Mouse (Mus musculus): ENCODE data around the gene Bmp2k. TPM values are rescaled to one million over a fixed set of nuclear protein-coding genes. Genes with fewer than 3 reads are reported as not detected.

Gene Bmp2k
- polyA plus RNA-seq, 1 experiment: 11.6 TPM

DNA sequence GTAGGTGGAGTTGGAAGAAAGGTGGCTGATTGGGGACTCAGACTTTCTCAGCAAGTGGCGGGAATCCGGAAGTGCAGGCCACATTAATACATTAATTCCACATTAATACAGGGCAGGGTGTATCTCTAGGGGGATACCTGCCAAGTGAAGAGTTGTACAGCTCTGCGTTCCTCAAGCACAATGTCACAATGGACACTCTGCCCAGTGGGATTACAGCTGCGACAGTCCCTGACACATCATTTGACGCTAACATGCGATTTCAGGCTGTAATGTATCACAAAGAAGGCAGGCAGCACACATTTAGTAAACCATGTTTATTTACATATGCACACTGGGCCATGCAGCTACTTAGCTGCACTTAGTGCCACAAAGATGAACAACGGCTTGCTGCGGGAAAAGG, 95.5 kb downstream of the Bmp2k start:
- WGBS: 57% methylated on average over 8 of the region's 8 CpGs
- TF ChIP-seq CTCF (IDR thresholded peaks at IDR 0.05; ENCODE audit: insufficient read depth, low read length): no peak
- TF ChIP-seq POLR2A (IDR thresholded peaks at IDR 0.05; ENCODE audit: borderline replicate concordance, extremely low read depth, low read depth, low read length): no peak
- Histone ChIP-seq H3K4me3 (replicated peaks; ENCODE audit: extremely low read depth, low read depth, low read length) (no peak overlapping the region), H3K4me1 (ENCODE audit: control insufficient read depth, insufficient read depth, low read length) (peaks cover 3% of the 10 kb centered on the region; the same call in 1 of the 2 replicates)
- DNase-seq: no peak

- H3K4me3 ChIP-seq (replicated peaks; ENCODE audit: extremely low read depth, low read depth, low read length): no peak overlapping the region
- DNase-seq: no peak
- 53% methylated on average over 12 of the region's 13 CpGs for WGBS
- H3K4me1 ChIP-seq (ENCODE audit: control insufficient read depth, insufficient read depth, low read length): no peaks in the 10 kb centered on the region; the same call in 1 of the 2 replicates
- TF ChIP-seq POLR2A (IDR thresholded peaks at IDR 0.05; ENCODE audit: borderline replicate concordance, extremely low read depth, low read depth, low read length): no peak
- TF ChIP-seq CTCF (IDR thresholded peaks at IDR 0.05; ENCODE audit: insufficient read depth, low read length): no peak
Measured at GRCm38 (mm10) chr5:97095335-97095734, 97.8 kb downstream of the Bmp2k start.

DNA sequence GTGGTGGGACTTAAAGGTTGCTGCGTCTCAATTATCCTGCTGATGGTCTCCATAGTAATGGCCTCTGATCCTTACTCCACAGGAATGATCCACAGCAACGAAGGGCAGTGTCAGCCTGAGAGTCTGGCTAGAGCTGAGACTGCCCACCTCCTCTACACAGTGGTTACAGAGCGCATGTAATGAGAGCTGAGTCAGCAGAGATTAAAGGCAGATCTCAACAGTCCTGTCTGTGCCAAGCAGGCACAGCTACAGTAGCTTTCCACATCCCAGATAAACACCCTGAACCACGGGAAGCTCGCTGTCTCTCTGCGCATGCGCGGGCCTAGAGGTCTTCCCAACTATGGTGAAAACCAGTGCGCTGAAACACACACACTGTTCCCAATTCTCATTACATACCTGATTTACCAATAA, 100.1 kb downstream of the Bmp2k start:
- TF ChIP-seq CTCF (IDR thresholded peaks at IDR 0.05; ENCODE audit: insufficient read depth, low read length): no peak
- TF ChIP-seq POLR2A (IDR thresholded peaks at IDR 0.05; ENCODE audit: borderline replicate concordance, extremely low read depth, low read depth, low read length): no peak
- no peak for DNase-seq
- WGBS: 74% methylated on average over 9 of the region's 9 CpGs
- Histone ChIP-seq H3K4me1 (ENCODE audit: control insufficient read depth, insufficient read depth, low read length) (no peaks in the 10 kb centered on the region; the same call in 1 of the 2 replicates), H3K4me3 (replicated peaks; ENCODE audit: extremely low read depth, low read depth, low read length) (no peak overlapping the region)

DNA sequence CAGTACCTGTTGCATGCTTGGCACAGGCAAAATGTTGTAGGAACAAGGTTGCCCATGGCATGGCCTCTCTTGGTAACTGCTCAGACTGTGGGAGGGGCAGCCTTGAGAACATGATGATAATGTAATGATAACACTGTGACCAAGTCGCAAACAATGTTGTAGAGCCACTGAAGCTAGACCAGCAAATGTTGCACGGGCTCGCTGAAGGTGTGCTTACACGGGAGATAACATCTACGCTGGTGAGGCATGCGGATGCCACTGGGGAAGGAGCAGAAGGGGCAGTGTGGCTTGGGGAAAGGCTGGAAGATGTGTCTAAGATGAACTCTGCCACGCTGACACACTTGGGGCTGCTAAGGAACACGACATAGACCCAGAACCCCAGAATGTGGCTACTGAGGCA, 102.5 kb downstream of the Bmp2k start:
- no peaks in the 10 kb centered on the region for H3K4me1 ChIP-seq (ENCODE audit: control insufficient read depth, insufficient read depth, low read length)
- WGBS: 93% methylated on average over 8 of the region's 8 CpGs
- H3K4me3 ChIP-seq (replicated peaks; ENCODE audit: extremely low read depth, low read depth, low read length): no peak overlapping the region
- no peak for TF ChIP-seq POLR2A (IDR thresholded peaks at IDR 0.05; ENCODE audit: borderline replicate concordance, extremely low read depth, low read depth, low read length)
- TF ChIP-seq CTCF (IDR thresholded peaks at IDR 0.05; ENCODE audit: insufficient read depth, low read length): no peak
- no peak for DNase-seq

DNA sequence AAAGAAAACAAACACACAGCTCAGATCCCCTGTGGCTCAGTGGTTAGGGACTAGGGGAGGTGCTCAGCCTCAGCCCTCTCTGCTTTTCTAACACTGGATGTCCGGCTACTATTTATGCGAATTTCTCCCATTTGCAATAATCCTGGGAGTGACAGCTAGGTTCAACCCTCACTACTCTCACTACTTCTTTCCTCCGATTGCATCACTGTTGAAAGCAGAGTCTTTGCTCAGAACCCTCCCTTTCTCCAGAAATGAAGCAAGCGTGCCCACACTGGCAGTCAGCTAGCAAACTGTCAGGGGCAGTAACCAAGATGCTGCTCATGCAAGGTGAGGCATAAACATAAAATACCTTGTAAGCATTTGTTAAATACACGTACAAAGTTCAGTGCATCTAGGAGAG, 110.8 kb downstream of the Bmp2k start:
- 0 out of 2 replicates have a peak, but pooled peaks cover 2% of the 10 kb centered on the region for H3K4me1 ChIP-seq (ENCODE audit: control insufficient read depth, insufficient read depth, low read length)
- no peak overlapping the region for H3K4me3 ChIP-seq (replicated peaks; ENCODE audit: extremely low read depth, low read depth, low read length)
- no peak for DNase-seq
- 87% methylated on average over 5 of the region's 5 CpGs for WGBS
- TF ChIP-seq CTCF (IDR thresholded peaks at IDR 0.05; ENCODE audit: insufficient read depth, low read length): no peak
- no peak for TF ChIP-seq POLR2A (IDR thresholded peaks at IDR 0.05; ENCODE audit: borderline replicate concordance, extremely low read depth, low read depth, low read length)

GRCm38 (mm10) chr5:97110133-97110532, 112.6 kb downstream of the Bmp2k start:
- WGBS: 68% methylated on average over 2 of the region's 2 CpGs
- Histone ChIP-seq H3K4me3 (replicated peaks; ENCODE audit: extremely low read depth, low read depth, low read length) (no peak overlapping the region), H3K4me1 (ENCODE audit: control insufficient read depth, insufficient read depth, low read length) (0 out of 2 replicates have a peak, but pooled peaks cover 2% of the 10 kb centered on the region)
- TF ChIP-seq POLR2A (IDR thresholded peaks at IDR 0.05; ENCODE audit: borderline replicate concordance, extremely low read depth, low read depth, low read length): no peak
- no peak for TF ChIP-seq CTCF (IDR thresholded peaks at IDR 0.05; ENCODE audit: insufficient read depth, low read length)
- DNase-seq: no peak

- TF ChIP-seq POLR2A (IDR thresholded peaks at IDR 0.05; ENCODE audit: borderline replicate concordance, extremely low read depth, low read depth, low read length) (no peak), CTCF (IDR thresholded peaks at IDR 0.05; ENCODE audit: insufficient read depth, low read length) (no peak)
- DNase-seq: no peak
- WGBS: 22% methylated on average over 5 of the region's 5 CpGs
Measured at GRCm38 (mm10) chr5:97110697-97111096, 113.2 kb downstream of the Bmp2k start.

GRCm38 (mm10) chr5:97111207-97111910, 113.9 kb downstream of the Bmp2k start, which contains the start of gene Paqr3:
Gene Paqr3, minus strand, starts transcription at chr5:97111596.
- DNase-seq: peak; percentile 99
- TF ChIP-seq POLR2A (IDR thresholded peaks at IDR 0.05; ENCODE audit: borderline replicate concordance, extremely low read depth, low read depth, low read length) (no peak), CTCF (IDR thresholded peaks at IDR 0.05; ENCODE audit: insufficient read depth, low read length) (no peak)
- Histone ChIP-seq H3K4me3 (replicated peaks; ENCODE audit: extremely low read depth, low read depth, low read length) (peak within 1 kb of the TSS; percentile 70), H3K4me1 (ENCODE audit: control insufficient read depth, insufficient read depth, low read length) (0 out of 2 replicates have a peak, but pooled peaks cover 2% of the 10 kb centered on the region)
- WGBS: under 1% methylated on average over 62 of the region's 62 CpGs

More at GRCm38 (mm10) chr5:97110697-97111096, 113.2 kb downstream of the Bmp2k start:
- H3K4me3 ChIP-seq (replicated peaks; ENCODE audit: extremely low read depth, low read depth, low read length): peak overlapping the region; percentile 15
- 0 out of 2 replicates have a peak, but pooled peaks cover 2% of the 10 kb centered on the region for H3K4me1 ChIP-seq (ENCODE audit: control insufficient read depth, insufficient read depth, low read length)

DNA sequence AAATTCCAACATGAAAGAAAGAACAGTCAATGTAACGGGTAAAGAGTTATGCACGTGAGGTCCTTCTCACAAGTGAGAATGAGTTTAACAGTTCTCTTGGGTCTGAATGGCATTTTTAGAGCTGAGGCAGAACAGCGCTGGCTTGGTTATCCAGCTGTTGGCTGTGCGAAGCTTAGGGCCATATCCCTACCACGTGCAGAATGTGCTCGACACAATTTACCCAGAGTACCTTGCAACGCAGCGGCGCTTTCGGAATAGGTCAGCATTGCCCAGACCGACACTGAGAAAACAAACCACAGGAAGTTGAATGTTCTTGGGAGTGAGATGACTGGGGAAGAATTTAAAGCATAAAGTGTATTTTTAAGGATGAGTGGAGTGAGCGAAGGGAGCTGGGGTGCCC, 127.5 kb downstream of the Bmp2k start:
- Histone ChIP-seq H3K4me3 (replicated peaks; ENCODE audit: extremely low read depth, low read depth, low read length) (no peak overlapping the region), H3K4me1 (ENCODE audit: control insufficient read depth, insufficient read depth, low read length) (peaks cover 2% of the 10 kb centered on the region; the same call in 1 of the 2 replicates)
- WGBS: 71% methylated on average over 12 of the region's 12 CpGs
- DNase-seq: no peak
- TF ChIP-seq CTCF (IDR thresholded peaks at IDR 0.05; ENCODE audit: insufficient read depth, low read length) (no peak), POLR2A (IDR thresholded peaks at IDR 0.05; ENCODE audit: borderline replicate concordance, extremely low read depth, low read depth, low read length) (no peak)
